Mouse (Mus musculus) T-cell, adult 66 days (primary cell): ENCODE measurements around the gene Gm6614. TPM values are rescaled to one million over a fixed set of nuclear protein-coding genes. Genes with fewer than 3 reads are reported as not detected.

Source experiments
- total RNA-seq, 2 experiments: library from RNA; stranded (reverse); gene quantifications; 3 replicates in 1 of 2; 4 replicates in 1 of 2; pipeline ENCODE4 v1.2.4; 2023

Gene Gm6614
- not detected for total RNA-seq

GRCm38 (mm10) chr6:142011364-142011955 lies at the start of gene Gm6614:
Gene Gm6614 (minus strand): TSS chr6:142011414.

GRCm38 (mm10) chr6:141946862-141947261 lies 64.4 kb downstream of the Gm6614 start, which contains the start of gene Slco1a1:
Gene Slco1a1 (minus strand): TSS chr6:141946962.

Other genes starting within 250 kb of the Gm6614 start
- gene Gm5724, start 237.6 kb downstream of the Gm6614 start, total RNA-seq: not detected
- gene Slco1a4, start 155.2 kb downstream of the Gm6614 start, total RNA-seq: not detected
- gene Slco1a1, start 64.5 kb downstream of the Gm6614 start, total RNA-seq: not detected
- 1 to 10 TPM in 1 of 2 experiments, not detected in 1; 1.5 TPM for gene Slco1a6, start 197.1 kb upstream of the Gm6614 start, total RNA-seq